Mouse (Mus musculus) brain, embryonic 14.5 days (tissue): Measurements from ENCODE around the gene Skiv2l.
"Not testable (repeated sequence)": the region's sequence is repeated elsewhere in the genome, so short reads cannot be mapped to it uniquely, and the experiment has no call there.

Source experiments
- CTCF ChIP-seq: fragments of 200-500 bp; IDR thresholded peaks from 2 replicates; pipeline ENCODE4 v1.5.1; 2012; ENCODE audit warnings: inconsistent platforms, mild to moderate bottlenecking, moderate library complexity, borderline replicate concordance; ENCODE audit not compliant: insufficient read depth, insufficient read length; ENCODE audit errors: extremely low read depth
- POLR2A ChIP-seq: fragments of 200-500 bp; IDR thresholded peaks from 2 replicates; pipeline ENCODE4 v1.6.1; 2012; ENCODE audit warnings: mild to moderate bottlenecking, inconsistent platforms, borderline replicate concordance; ENCODE audit not compliant: poor library complexity, insufficient read depth, insufficient read length, severe bottlenecking; ENCODE audit errors: extremely low read depth

DNA sequence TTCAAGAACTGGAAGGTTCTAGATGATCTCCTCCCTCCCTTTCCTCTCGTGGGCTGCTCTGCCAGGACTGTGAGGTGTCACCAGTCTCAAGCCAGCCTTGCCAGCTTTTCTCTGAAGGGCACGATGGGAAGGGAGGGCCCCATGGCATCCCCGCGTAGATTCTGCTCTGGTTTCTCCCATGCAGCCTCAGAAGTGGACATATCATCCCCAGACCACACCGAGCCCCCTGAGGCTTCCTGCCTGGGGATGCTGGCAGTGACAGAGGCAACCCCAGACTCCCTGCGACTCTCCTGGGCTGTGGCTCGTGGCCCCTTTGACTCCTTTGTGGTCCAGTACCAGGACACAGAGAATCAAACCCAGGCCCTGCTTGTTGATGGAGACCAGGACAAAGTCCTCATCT, 51.9 kb downstream of the Skiv2l start:
- not testable (repeated sequence) for TF ChIP-seq CTCF, POLR2A
